Mouse (Mus musculus) heart, embryonic 10.5 days (tissue): ENCODE data around the gene Gpr162. TPM values are rescaled to one million over a fixed set of nuclear protein-coding genes. Genes with fewer than 3 reads are reported as not detected.
"Not testable (repeated sequence)": the region's sequence is repeated elsewhere in the genome, so short reads cannot be mapped to it uniquely, and the experiment has no call there.

Experiments used
- DNase-seq: peaks from one replicate; pipeline ENCODE4 v3.0.0-alpha.2; 2017; ENCODE audit warnings: low spot score
- H3K27ac ChIP-seq: fragments of 300-500 bp; sonication (generic); 2 replicates; pipeline ENCODE4 v1.5.1; 2016; ENCODE audit warnings: mild to moderate bottlenecking
- H3K27me3 ChIP-seq: fragments of 300-500 bp; sonication (generic); 2 replicates; pipeline ENCODE4 v1.6.1; 2016; ENCODE audit warnings: mild to moderate bottlenecking; ENCODE audit not compliant: poor library complexity, insufficient read depth, severe bottlenecking
- H3K36me3 ChIP-seq: fragments of 300-500 bp; sonication (generic); 2 replicates; pipeline ENCODE4 v1.6.1; 2016; ENCODE audit warnings: mild to moderate bottlenecking, moderate library complexity
- H3K4me1 ChIP-seq: fragments of 300-500 bp; sonication (generic); 2 replicates; pipeline ENCODE4 v1.6.1; 2016; ENCODE audit warnings: mild to moderate bottlenecking
- H3K4me3 ChIP-seq: fragments of 300-500 bp; sonication (generic); 2 replicates; pipeline ENCODE4 v1.5.1; 2016; ENCODE audit warnings: mild to moderate bottlenecking, moderate library complexity
- H3K9me3 ChIP-seq: fragments of 300-500 bp; sonication (generic); 2 replicates; pipeline ENCODE4 v1.6.1; 2016; ENCODE audit warnings: mild to moderate bottlenecking, moderate library complexity
- WGBS: fragments of 180-500 bp; shearing (Covaris S2); methylation state at CpG from one replicate; pipeline ENCODE4 v1.1.7; 2016; 5-methylcytosine and 5-hydroxymethylcytosine counted together
- polyA plus RNA-seq: library from polyadenylated mRNA; unstranded; fragments of >200 nt; fragmentation: Nextera tagmentation; extraction: Ambion mirVana; gene quantifications from 2 replicates; pipeline ENCODE4 v1.2.1, GENCODE M21; 2016

Gene Gpr162
- polyA plus RNA-seq, 1 experiment from 2014 or later = 1.2 TPM

GRCm38 (mm10) chr6:124898359-124898758 lies 34.6 kb upstream of the Gpr162 start:
- DNase-seq = no peak
- H3K36me3 ChIP-seq = no peaks in the 10 kb centered on the region
- 55% methylated on average over 3 of the region's 3 CpGs for WGBS
- H3K27ac ChIP-seq = no peak overlapping the region
- H3K4me1 ChIP-seq = 0 out of 2 replicates have a peak, but pooled peaks cover 9% of the 10 kb centered on the region
- no peak overlapping the region for H3K4me3 ChIP-seq
- no peaks in the 10 kb centered on the region for H3K27me3 ChIP-seq
- H3K9me3 ChIP-seq = no peaks in the 10 kb centered on the region

GRCm38 (mm10) chr6:124894113-124894512 lies 30.3 kb upstream of the Gpr162 start:
- H3K9me3 ChIP-seq, DNase-seq, H3K27me3 ChIP-seq, H3K4me1 ChIP-seq, H3K36me3 ChIP-seq, H3K27ac ChIP-seq, H3K4me3 ChIP-seq: not testable (repeated sequence)
- 90% methylated on average over 2 of the region's 2 CpGs for whole genome bisulfite sequencing

GRCm38 (mm10) chr6:124890997-124891396 lies 27.2 kb upstream of the Gpr162 start:
- no peak for DNase-seq
- Histone ChIP-seq H3K4me3 (no peak overlapping the region), H3K4me1 (peaks cover 6% of the 10 kb centered on the region; the same call in 1 of the 2 replicates), H3K36me3 (no peaks in the 10 kb centered on the region), H3K9me3 (no peaks in the 10 kb centered on the region), H3K27ac (no peak overlapping the region), H3K27me3 (no peaks in the 10 kb centered on the region)
- WGBS = 65% methylated on average over 6 of the region's 6 CpGs

DNA sequence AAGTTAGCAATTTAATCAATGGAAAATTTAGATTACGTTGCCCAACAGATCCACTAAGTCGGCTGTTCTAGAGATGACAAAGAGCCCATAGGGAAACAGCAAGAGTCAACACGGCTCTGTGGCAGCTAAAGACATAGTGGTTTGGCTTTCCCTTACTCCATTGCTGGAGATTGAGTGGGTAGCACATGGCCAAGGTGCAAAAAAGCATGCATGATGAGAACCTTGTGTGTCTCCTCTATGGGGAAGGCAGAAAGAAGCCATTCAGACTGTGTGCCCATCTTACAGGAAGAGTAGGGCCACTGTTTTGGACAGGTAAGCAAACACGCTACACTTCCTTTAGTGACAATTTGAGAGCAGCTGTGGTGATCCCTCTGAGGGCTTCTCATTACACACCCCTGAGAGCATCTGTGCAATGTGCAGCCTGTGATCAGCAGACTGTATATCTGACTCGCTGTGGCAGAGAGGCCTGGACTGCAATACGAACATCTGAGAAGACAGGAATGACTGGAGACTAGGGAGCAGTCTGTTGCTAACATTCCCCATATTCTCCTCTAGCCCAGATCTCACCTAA lies 24.9 kb upstream of the Gpr162 start:
- Histone ChIP-seq H3K27ac (no peak overlapping the region), H3K36me3 (no peaks in the 10 kb centered on the region), H3K4me1 (peaks cover 12% of the 10 kb centered on the region; the same call in 1 of the 2 replicates), H3K4me3 (no peak overlapping the region), H3K27me3 (no peaks in the 10 kb centered on the region), H3K9me3 (no peaks in the 10 kb centered on the region)
- WGBS = 88% methylated on average over 6 of the region's 6 CpGs
- DNase-seq = no peak

DNA sequence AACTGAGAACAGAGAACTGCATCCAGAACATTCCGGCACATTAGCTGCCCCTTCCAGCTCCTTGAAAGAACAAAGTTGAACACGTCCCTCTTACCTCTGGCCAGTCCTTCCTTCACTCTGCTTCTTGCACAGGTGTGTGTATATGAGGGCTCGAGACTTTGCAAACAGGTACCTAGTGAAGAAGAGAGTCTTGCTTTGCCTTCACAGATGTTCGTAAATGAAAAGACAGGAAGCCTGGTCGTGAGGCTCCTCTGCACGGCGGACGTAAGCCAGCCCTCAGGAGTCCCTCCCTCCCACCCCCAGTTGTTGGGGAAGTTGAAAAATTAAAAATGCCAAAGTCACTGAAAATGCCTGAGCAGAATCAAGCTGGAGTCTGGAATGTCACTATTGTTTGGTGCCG lies 24.2 kb upstream of the Gpr162 start, which contains the start of gene Cd4:
Gene Cd4 (minus strand): TSS at position 236 of the 400 bp plus-strand sequence.
- Histone ChIP-seq H3K27me3 (no peaks in the 10 kb centered on the region), H3K27ac (no peak within 1 kb of the TSS), H3K4me1 (peaks cover 12% of the 10 kb centered on the region; the same call in 1 of the 2 replicates), H3K36me3 (no peaks in the 10 kb centered on the region), H3K9me3 (no peaks in the 10 kb centered on the region), H3K4me3 (no peak within 1 kb of the TSS)
- WGBS = 83% methylated on average over 9 of the region's 9 CpGs
- DNase-seq = no peak

DNA sequence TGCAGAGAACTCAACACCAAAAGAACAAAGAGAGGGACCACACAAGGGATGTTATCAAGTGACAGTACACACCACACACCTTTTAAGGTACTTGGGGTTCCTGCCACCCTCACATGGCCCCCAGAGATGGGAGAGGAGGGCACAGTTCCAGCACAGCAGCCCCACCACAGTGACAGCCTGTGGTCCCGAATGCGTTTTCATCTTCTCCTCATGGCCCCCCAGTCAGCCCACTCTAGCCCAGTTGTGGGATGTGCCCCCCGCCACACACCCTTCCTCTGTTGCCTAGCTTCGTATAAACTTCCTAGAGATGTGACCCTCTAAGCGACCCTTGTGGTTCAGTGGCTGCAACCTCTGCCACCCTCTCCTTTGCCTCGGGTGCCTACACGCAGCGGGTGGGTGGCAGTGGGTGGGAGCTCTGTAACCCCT lies 22.2 kb upstream of the Gpr162 start:
- Histone ChIP-seq H3K27me3 (no peaks in the 10 kb centered on the region), H3K9me3 (no peaks in the 10 kb centered on the region), H3K4me3 (no peak overlapping the region), H3K36me3 (no peaks in the 10 kb centered on the region), H3K27ac (no peak overlapping the region), H3K4me1 (peaks cover 12% of the 10 kb centered on the region; the same call in 1 of the 2 replicates)
- 89% methylated on average over 8 of the region's 8 CpGs for WGBS
- no peak for DNase-seq

- H3K9me3 ChIP-seq = no peaks in the 10 kb centered on the region
- H3K4me1 ChIP-seq = peaks cover 9% of the 10 kb centered on the region; the same call in 1 of the 2 replicates
- H3K36me3 ChIP-seq = no peaks in the 10 kb centered on the region
- DNase-seq = no peak
- WGBS = 64% methylated on average over 10 of the region's 10 CpGs
- H3K27ac ChIP-seq = no peak overlapping the region
- H3K4me3 ChIP-seq = no peak overlapping the region
- no peaks in the 10 kb centered on the region for H3K27me3 ChIP-seq
Measured at GRCm38 (mm10) chr6:124884714-124885500, 21.1 kb upstream of the Gpr162 start.

DNA sequence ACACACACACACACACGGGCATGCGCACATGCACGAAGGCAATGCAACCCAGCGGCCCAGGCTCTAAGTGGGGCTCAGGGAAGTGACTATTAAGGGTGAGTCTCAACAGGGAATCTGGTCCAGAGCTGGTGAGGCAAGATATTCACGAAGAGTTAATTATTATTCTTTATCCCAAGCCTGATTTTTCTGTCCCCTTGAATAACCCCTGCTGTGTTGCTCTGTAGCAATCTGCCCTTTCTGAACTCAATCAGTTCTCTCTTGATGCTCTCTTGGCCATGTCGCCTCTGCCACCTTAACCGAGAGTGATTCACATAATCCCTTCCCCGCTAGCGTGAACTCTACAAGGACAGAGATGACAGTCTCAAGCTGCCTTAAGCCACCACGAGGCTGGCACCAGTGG lies 19.6 kb upstream of the Gpr162 start:
- 74% methylated on average over 10 of the region's 10 CpGs for WGBS
- Histone ChIP-seq H3K4me1 (0 out of 2 replicates have a peak, but pooled peaks cover 9% of the 10 kb centered on the region), H3K9me3 (no peaks in the 10 kb centered on the region), H3K36me3 (no peaks in the 10 kb centered on the region), H3K27me3 (peaks cover 5% of the 10 kb centered on the region; the same call in 1 of the 2 replicates), H3K4me3 (no peak overlapping the region), H3K27ac (no peak overlapping the region)
- no peak for DNase-seq

GRCm38 (mm10) chr6:124881821-124882220 lies 18.0 kb upstream of the Gpr162 start:
- Histone ChIP-seq H3K9me3 (no peaks in the 10 kb centered on the region), H3K27ac (no peak overlapping the region), H3K36me3 (no peaks in the 10 kb centered on the region), H3K4me3 (no peak overlapping the region), H3K4me1 (0 out of 2 replicates have a peak, but pooled peaks cover 9% of the 10 kb centered on the region), H3K27me3 (peaks cover 5% of the 10 kb centered on the region; the same call in 1 of the 2 replicates)
- WGBS = 88% methylated on average over 9 of the region's 9 CpGs
- DNase-seq = no peak

GRCm38 (mm10) chr6:124879390-124879789 lies 15.6 kb upstream of the Gpr162 start:
- Histone ChIP-seq H3K4me1 (0 out of 2 replicates have a peak, but pooled peaks cover 6% of the 10 kb centered on the region), H3K9me3 (no peaks in the 10 kb centered on the region), H3K4me3 (no peak overlapping the region), H3K27me3 (peaks cover 5% of the 10 kb centered on the region; the same call in 1 of the 2 replicates), H3K36me3 (no peaks in the 10 kb centered on the region), H3K27ac (no peak overlapping the region)
- DNase-seq = no peak
- whole genome bisulfite sequencing = 53% methylated on average over 6 of the region's 6 CpGs

GRCm38 (mm10) chr6:124874348-124874747 lies 10.6 kb upstream of the Gpr162 start:
- H3K4me3 ChIP-seq = no peak overlapping the region
- no peak overlapping the region for H3K27ac ChIP-seq
- 37% methylated on average over 2 of the region's 3 CpGs for WGBS

GRCm38 (mm10) chr6:124866560-124866959 lies 2.8 kb upstream of the Gpr162 start:
- 50% methylated on average over 7 of the region's 7 CpGs for WGBS
- no peaks in the 10 kb centered on the region for H3K9me3 ChIP-seq
- H3K4me3 ChIP-seq = no peak overlapping the region
- H3K36me3 ChIP-seq = no peaks in the 10 kb centered on the region
- peaks cover 25% of the 10 kb centered on the region for H3K4me1 ChIP-seq
- H3K27ac ChIP-seq = no peak overlapping the region
- peaks cover 59% of the 10 kb centered on the region for H3K27me3 ChIP-seq
- DNase-seq = no peak

More at GRCm38 (mm10) chr6:124874348-124874747, 10.6 kb upstream of the Gpr162 start:
- no peaks in the 10 kb centered on the region for H3K36me3 ChIP-seq
- 0 out of 2 replicates have a peak, but pooled peaks cover 5% of the 10 kb centered on the region for H3K4me1 ChIP-seq
- H3K27me3 ChIP-seq = peaks cover 2% of the 10 kb centered on the region; the same call in 1 of the 2 replicates
- no peaks in the 10 kb centered on the region for H3K9me3 ChIP-seq
- no peak for DNase-seq

- H3K9me3 ChIP-seq = no peaks in the 10 kb centered on the region
- H3K27me3 ChIP-seq = peaks cover 66% of the 10 kb centered on the region
- no peaks in the 10 kb centered on the region for H3K36me3 ChIP-seq
- WGBS = 59% methylated on average over 18 of the region's 18 CpGs
- peaks cover 32% of the 10 kb centered on the region for H3K4me1 ChIP-seq
- DNase-seq = no peak
- no peak overlapping the region for H3K27ac ChIP-seq
- H3K4me3 ChIP-seq = no peak overlapping the region
Measured at GRCm38 (mm10) chr6:124865766-124866362, 2.1 kb upstream of the Gpr162 start.
